Mouse (Mus musculus): Measurements from ENCODE around the gene Rnd3.

GRCm38 (mm10) chr2:51175276-51175675 lies 26.4 kb upstream of the Rnd3 start:
- no peak for TF ChIP-seq CTCF (IDR thresholded peaks at IDR 0.05; ENCODE audit: borderline replicate concordance, extremely low read depth, insufficient read depth, insufficient read length)
- no peak for TF ChIP-seq POLR2A (IDR thresholded peaks at IDR 0.05; ENCODE audit: borderline replicate concordance, extremely low read depth, insufficient read depth, insufficient read length, poor library complexity, severe bottlenecking)
